Mouse (Mus musculus): ENCODE measurements around the gene Sept1. TPM values are rescaled to one million over a fixed set of nuclear protein-coding genes. Genes with fewer than 3 reads are reported as not detected.

The Sept1 gene
- total RNA-seq, 1 experiment = 85.8 TPM

DNA sequence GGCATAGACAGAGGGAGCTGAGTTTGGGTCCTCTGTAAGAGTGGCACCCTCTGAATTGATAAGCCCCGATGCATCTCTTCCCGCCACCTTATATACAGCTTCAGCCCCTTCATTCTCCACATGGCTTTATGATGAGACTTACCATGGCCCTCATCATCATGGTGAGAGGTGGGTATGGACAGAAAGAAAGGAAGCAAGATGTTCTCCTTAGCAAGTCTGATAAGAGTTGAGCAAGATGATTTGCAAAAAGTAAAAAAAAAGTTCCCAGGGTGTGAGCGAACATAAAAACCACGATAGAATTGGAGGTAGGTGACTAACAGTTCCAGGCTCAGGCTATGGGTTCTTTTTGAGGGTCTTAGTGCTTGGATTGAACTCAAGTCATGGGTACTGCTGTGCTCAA lies 14.3 kb downstream of the Sept1 start:
- peak overlapping the region; percentile 67; the same call in 1 of the 2 replicates for H3K9ac ChIP-seq (ENCODE audit: insufficient read depth, low read depth, low read length, poor library complexity, severe bottlenecking)
- peaks cover 18% of the 10 kb centered on the region for H3K36me3 ChIP-seq (ENCODE audit: control insufficient read depth, insufficient read depth, low read length, poor library complexity, severe bottlenecking)
- peak overlapping the region; percentile 30; the same call in 1 of the 2 replicates for H3K27ac ChIP-seq (ENCODE audit: insufficient read depth, low read depth, low read length, poor library complexity, severe bottlenecking)
- H3K9me3 ChIP-seq (ENCODE audit: control insufficient read depth, insufficient read depth, low read depth, low read length) = no peaks in the 10 kb centered on the region
- peak overlapping the region in 1 of 2 experiments; percentile 55; a peak in 2 of 4 replicates for H3K4me3 ChIP-seq (ENCODE audit: insufficient read depth in 1 of 2, low read depth in 1 of 2, low read length in 2 of 2, poor library complexity in 1 of 2, severe bottlenecking in 1 of 2)
- DNase-seq (ENCODE audit: low read depth, low spot score) = no peak
- no peak for TF ChIP-seq ZC3H11A (IDR thresholded peaks at IDR 0.05; ENCODE audit: borderline replicate concordance, low read depth, low read length)
- TF ChIP-seq HCFC1 (IDR thresholded peaks at IDR 0.05; ENCODE audit: borderline replicate concordance, insufficient read depth, low read length) = no peak
- no peak for TF ChIP-seq CHD2 (IDR thresholded peaks at IDR 0.05; ENCODE audit: low read depth, low read length)
- no peak for TF ChIP-seq MAFK (IDR thresholded peaks at IDR 0.05; ENCODE audit: insufficient read depth, low read depth, low read length)
- no peak for TF ChIP-seq ZNF384 (IDR thresholded peaks at IDR 0.05; ENCODE audit: low read depth, low read length)
- in situ Hi-C loops (cut with MboI; ENCODE audit: low sequenced_read_pairs in 2 of 2, unreplicated experiment in 2 of 2) = no loop called here
- peaks cover 20 to 21% of the 10 kb centered on the region in 2 experiments for H3K4me1 ChIP-seq (ENCODE audit: control insufficient read depth in 2 of 2, insufficient read depth in 2 of 2, low read length in 2 of 2, poor library complexity in 1 of 2)

DNA sequence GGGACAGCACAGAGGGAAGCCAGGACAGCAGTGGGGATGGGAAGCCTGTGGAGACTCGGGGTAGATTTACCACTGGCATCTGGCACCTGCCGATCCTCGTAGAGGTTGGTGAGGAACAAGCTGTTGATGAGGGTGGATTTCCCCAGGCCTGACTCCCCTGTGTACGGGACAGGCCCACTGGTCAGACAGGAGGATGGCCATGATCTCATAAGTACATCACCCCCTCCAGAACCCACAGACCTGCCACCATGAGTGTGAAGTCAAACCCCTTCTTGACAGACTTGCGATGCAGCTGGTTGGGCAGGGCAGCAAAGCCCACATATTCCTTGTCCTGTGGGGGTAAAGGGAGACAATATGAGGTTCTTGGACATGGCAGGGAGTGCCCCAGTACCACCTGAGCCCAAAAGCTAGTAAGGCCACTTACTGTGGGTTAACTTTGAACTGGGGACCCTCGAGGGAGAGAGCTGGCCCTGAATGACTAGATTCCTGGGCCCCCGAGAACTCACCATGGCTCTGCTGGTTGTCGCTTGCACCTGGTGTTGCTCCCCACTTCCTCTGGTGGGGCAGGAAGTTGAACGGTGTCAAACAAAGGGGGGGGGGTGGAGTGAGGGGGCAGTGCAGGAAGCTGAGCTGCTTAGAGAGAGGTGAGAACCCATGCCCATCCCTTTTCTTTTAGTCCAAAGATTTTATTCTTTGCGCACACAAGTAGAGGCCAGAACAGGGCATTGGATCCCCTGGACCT lies 14.9 kb downstream of the Sept1 start:
- in situ Hi-C loops (cut with MboI; ENCODE audit: low sequenced_read_pairs in 2 of 2, unreplicated experiment in 2 of 2) = no loop called here
- H3K27ac ChIP-seq (ENCODE audit: insufficient read depth, low read depth, low read length, poor library complexity, severe bottlenecking) = peak overlapping the region; percentile 30
- DNase-seq (ENCODE audit: low read depth, low spot score) = no peak
- peaks cover 18 to 21% of the 10 kb centered on the region in 2 experiments for H3K4me1 ChIP-seq (ENCODE audit: control insufficient read depth in 2 of 2, insufficient read depth in 2 of 2, low read length in 2 of 2, poor library complexity in 1 of 2)
- peak overlapping the region; percentile 18 to 55 for H3K4me3 ChIP-seq (ENCODE audit: insufficient read depth in 1 of 2, low read depth in 1 of 2, low read length in 2 of 2, poor library complexity in 1 of 2, severe bottlenecking in 1 of 2)
- H3K9ac ChIP-seq (ENCODE audit: insufficient read depth, low read depth, low read length, poor library complexity, severe bottlenecking) = peak overlapping the region; percentile 67
- no peak for TF ChIP-seq CHD2 (IDR thresholded peaks at IDR 0.05; ENCODE audit: low read depth, low read length)
- TF ChIP-seq HCFC1 (IDR thresholded peaks at IDR 0.05; ENCODE audit: borderline replicate concordance, insufficient read depth, low read length) = no peak
- no peak for TF ChIP-seq MAFK (IDR thresholded peaks at IDR 0.05; ENCODE audit: insufficient read depth, low read depth, low read length)
- TF ChIP-seq ZNF384 (IDR thresholded peaks at IDR 0.05; ENCODE audit: low read depth, low read length) = no peak
- TF ChIP-seq ZC3H11A (IDR thresholded peaks at IDR 0.05; ENCODE audit: borderline replicate concordance, low read depth, low read length) = no peak
- peaks cover 18% of the 10 kb centered on the region for H3K36me3 ChIP-seq (ENCODE audit: control insufficient read depth, insufficient read depth, low read length, poor library complexity, severe bottlenecking)
- no peaks in the 10 kb centered on the region for H3K9me3 ChIP-seq (ENCODE audit: control insufficient read depth, insufficient read depth, low read depth, low read length)

DNA sequence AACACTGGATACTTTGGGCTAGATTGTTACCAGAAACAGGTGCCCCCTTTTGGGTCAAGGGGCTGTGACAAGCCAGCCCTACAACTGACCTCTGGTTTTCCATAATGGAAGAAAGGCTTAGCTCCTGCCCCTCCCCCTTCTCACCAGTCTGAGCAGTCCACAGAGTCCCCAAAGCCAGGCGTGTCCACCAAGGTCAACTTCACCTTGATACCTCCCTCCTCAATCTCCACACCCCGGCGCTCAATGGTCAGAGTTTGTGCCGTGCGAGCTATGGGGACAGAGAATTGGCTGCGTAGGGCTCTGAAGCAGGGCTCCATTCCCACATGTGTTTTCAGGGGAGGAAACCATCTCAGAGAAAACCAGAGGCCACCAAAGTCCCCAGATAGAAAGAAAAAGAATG lies 15.5 kb downstream of the Sept1 start:
- no peak for DNase-seq (ENCODE audit: low read depth, low spot score)
- in situ Hi-C loops (cut with MboI; ENCODE audit: low sequenced_read_pairs in 2 of 2, unreplicated experiment in 2 of 2) = no loop called here
- Histone ChIP-seq H3K9me3 (ENCODE audit: control insufficient read depth, insufficient read depth, low read depth, low read length) (no peaks in the 10 kb centered on the region), H3K36me3 (ENCODE audit: control insufficient read depth, insufficient read depth, low read length, poor library complexity, severe bottlenecking) (peaks cover 16% of the 10 kb centered on the region), H3K4me1 (ENCODE audit: control insufficient read depth in 2 of 2, insufficient read depth in 2 of 2, low read length in 2 of 2, poor library complexity in 1 of 2) (peaks cover 18 to 20% of the 10 kb centered on the region in 2 experiments), H3K9ac (ENCODE audit: insufficient read depth, low read depth, low read length, poor library complexity, severe bottlenecking) (peak overlapping the region; percentile 67), H3K27ac (ENCODE audit: insufficient read depth, low read depth, low read length, poor library complexity, severe bottlenecking) (peak overlapping the region; percentile 30), H3K4me3 (ENCODE audit: insufficient read depth in 1 of 2, low read depth in 1 of 2, low read length in 2 of 2, poor library complexity in 1 of 2, severe bottlenecking in 1 of 2) (peak overlapping the region; percentile 18 to 55)
- no peak for TF ChIP-seq ZNF384 (IDR thresholded peaks at IDR 0.05; ENCODE audit: low read depth, low read length)
- no peak for TF ChIP-seq ZC3H11A (IDR thresholded peaks at IDR 0.05; ENCODE audit: borderline replicate concordance, low read depth, low read length)
- TF ChIP-seq CHD2 (IDR thresholded peaks at IDR 0.05; ENCODE audit: low read depth, low read length) = no peak
- no peak for TF ChIP-seq HCFC1 (IDR thresholded peaks at IDR 0.05; ENCODE audit: borderline replicate concordance, insufficient read depth, low read length)
- no peak for TF ChIP-seq MAFK (IDR thresholded peaks at IDR 0.05; ENCODE audit: insufficient read depth, low read depth, low read length)

DNA sequence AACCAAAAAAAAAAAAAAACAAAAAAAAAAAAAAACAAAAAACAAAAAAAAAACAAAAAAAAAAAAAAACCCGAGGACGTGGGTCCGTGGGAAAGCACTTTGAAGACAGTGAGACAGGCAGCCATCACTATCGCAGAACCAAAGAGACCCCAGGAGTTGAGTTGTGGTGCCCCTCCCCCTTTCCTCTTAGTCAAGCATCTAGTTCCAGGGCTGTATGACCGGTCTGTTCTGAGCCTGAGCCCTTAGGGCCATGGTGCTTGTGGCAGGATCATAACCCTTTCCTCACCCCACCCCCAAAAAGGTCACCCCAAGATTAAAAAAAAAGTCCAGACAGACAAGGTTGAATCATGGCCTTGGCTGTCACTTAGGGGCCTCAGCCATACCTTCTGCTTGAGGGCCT lies 16.6 kb downstream of the Sept1 start:
- peak overlapping the region; percentile 62; the same call in 1 of the 2 replicates for H3K9ac ChIP-seq (ENCODE audit: insufficient read depth, low read depth, low read length, poor library complexity, severe bottlenecking)
- peaks cover 16% of the 10 kb centered on the region for H3K36me3 ChIP-seq (ENCODE audit: control insufficient read depth, insufficient read depth, low read length, poor library complexity, severe bottlenecking)
- H3K9me3 ChIP-seq (ENCODE audit: control insufficient read depth, insufficient read depth, low read depth, low read length) = no peaks in the 10 kb centered on the region
- DNase-seq (ENCODE audit: low read depth, low spot score) = no peak
- TF ChIP-seq ZNF384 (IDR thresholded peaks at IDR 0.05; ENCODE audit: low read depth, low read length) = no peak
- no peak for TF ChIP-seq ZC3H11A (IDR thresholded peaks at IDR 0.05; ENCODE audit: borderline replicate concordance, low read depth, low read length)
- TF ChIP-seq HCFC1 (IDR thresholded peaks at IDR 0.05; ENCODE audit: borderline replicate concordance, insufficient read depth, low read length) = no peak
- TF ChIP-seq MAFK (IDR thresholded peaks at IDR 0.05; ENCODE audit: insufficient read depth, low read depth, low read length) = no peak
- TF ChIP-seq CHD2 (IDR thresholded peaks at IDR 0.05; ENCODE audit: low read depth, low read length) = no peak
- H3K27ac ChIP-seq (ENCODE audit: insufficient read depth, low read depth, low read length, poor library complexity, severe bottlenecking) = peak overlapping the region; percentile 11; the same call in 1 of the 2 replicates
- peaks cover 20% of the 10 kb centered on the region in 2 experiments for H3K4me1 ChIP-seq (ENCODE audit: control insufficient read depth in 2 of 2, insufficient read depth in 2 of 2, low read length in 2 of 2, poor library complexity in 1 of 2)
- H3K4me3 ChIP-seq (ENCODE audit: insufficient read depth in 1 of 2, low read depth in 1 of 2, low read length in 2 of 2, poor library complexity in 1 of 2, severe bottlenecking in 1 of 2) = peak overlapping the region in 1 of 2 experiments; percentile 55; a peak in 2 of 4 replicates
- in situ Hi-C loops (cut with MboI; ENCODE audit: low sequenced_read_pairs in 2 of 2, unreplicated experiment in 2 of 2) = no loop called here
